Comparison of ENCODE assay signal across 8 mouse cellular contexts in genomic region chr11:85310407-85310712, GRCm38 (mm10). TPM values are rescaled to one million over a fixed set of nuclear protein-coding genes. Genes with fewer than 3 reads are reported as not detected.
A peak's percentile ranks its signal among the peaks of the same experiment; 100 is the strongest.
DNase-seq lines count a peak whose midpoint lies in the region; ATAC-seq and TF ChIP-seq lines count a peak whose summit lies in the region.

No protein-coding gene starts in this region.

- 2% methylated on average over 15 of the region's 15 CpGs for WGBS in cerebellum, adult 2 months
- 1% methylated on average over 15 of the region's 15 CpGs for WGBS in spleen, adult 2 months
- under 1% methylated on average over 15 of the region's 15 CpGs for WGBS in limb, embryonic 15.5 days
- WGBS in stomach, embryonic 16.5 days = 1% methylated on average over 15 of the region's 15 CpGs

- H3K36me3 ChIP-seq in spleen, adult 2 months (ENCODE audit: control insufficient read depth, insufficient read depth, low read length) = no peaks in the 10 kb centered on the region
- H3K36me3 ChIP-seq in limb, embryonic 15.5 days = peaks cover 5% of the 10 kb centered on the region; the same call in 1 of the 2 replicates
- H3K36me3 ChIP-seq in stomach, embryonic 16.5 days (ENCODE audit: control insufficient read depth, insufficient read depth, low read length) = peaks cover 2% of the 10 kb centered on the region; the same call in 1 of the 2 replicates

- no peak for TF ChIP-seq CTCF in cerebellum, adult 2 months (IDR thresholded peaks at IDR 0.05; ENCODE audit: borderline replicate concordance, insufficient read depth, low read depth, low read length)
- no peak for TF ChIP-seq CTCF in spleen, adult 2 months (IDR thresholded peaks at IDR 0.05; ENCODE audit: extremely low read depth, insufficient read depth, insufficient read length, insufficient replicate concordance)

- H3K27ac ChIP-seq in cerebellum, adult 2 months (ENCODE audit: insufficient read depth, low read length) = peak overlapping the region; percentile 69
- H3K27ac ChIP-seq in spleen, adult 2 months (ENCODE audit: insufficient read depth, low read length) = peak overlapping the region; percentile 76
- peak overlapping the region; percentile 90 for H3K27ac ChIP-seq in limb, embryonic 15.5 days
- H3K27ac ChIP-seq in stomach, embryonic 16.5 days (ENCODE audit: low read length) = peak overlapping the region; percentile 89

- ATAC-seq in limb, embryonic 15.5 days (ENCODE audit: insufficient number of reproducible peaks, low FRiP score, low TSS enrichment, low read depth) = no peak
- ATAC-seq in stomach, embryonic 16.5 days (ENCODE audit: insufficient read depth, low FRiP score) = no peak

- peak overlapping the region; percentile 67 for H3K9ac ChIP-seq in limb, embryonic 15.5 days
- peak overlapping the region; percentile 74 for H3K9ac ChIP-seq in stomach, embryonic 16.5 days (ENCODE audit: low read length)

- H3K4me3 ChIP-seq in cerebellum, adult 2 months (replicated peaks; ENCODE audit: insufficient read depth, low read depth, low read length) = peak overlapping the region; percentile 72
- H3K4me3 ChIP-seq in spleen, adult 2 months (ENCODE audit: extremely low read depth, insufficient read depth, insufficient read length) = peak overlapping the region; percentile 61
- peak overlapping the region; percentile 96 for H3K4me3 ChIP-seq in limb, embryonic 15.5 days
- H3K4me3 ChIP-seq in stomach, embryonic 16.5 days (replicated peaks; ENCODE audit: low read length) = peak overlapping the region; percentile 93

- no peaks in the 10 kb centered on the region for H3K9me3 ChIP-seq in limb, embryonic 15.5 days
- H3K9me3 ChIP-seq in stomach, embryonic 16.5 days (replicated peaks; ENCODE audit: control insufficient read depth, low read length) = no peaks in the 10 kb centered on the region

- H3K4me2 ChIP-seq in limb, embryonic 15.5 days = peak overlapping the region; percentile 88
- H3K4me2 ChIP-seq in stomach, embryonic 16.5 days (ENCODE audit: low read depth, low read length) = peak overlapping the region; percentile 92

- no peak for TF ChIP-seq POLR2A in cerebellum, adult 2 months (IDR thresholded peaks at IDR 0.05; ENCODE audit: borderline replicate concordance, insufficient read depth, low read length)
- no peak for TF ChIP-seq POLR2A in spleen, adult 2 months (IDR thresholded peaks at IDR 0.05; ENCODE audit: low read depth, low read length)

- no peaks in the 10 kb centered on the region for H3K27me3 ChIP-seq in cerebellum, adult 2 months (ENCODE audit: control insufficient read depth, insufficient read depth, low read length)
- H3K27me3 ChIP-seq in spleen, adult 2 months (ENCODE audit: control insufficient read depth, insufficient read depth, low read length) = no peaks in the 10 kb centered on the region
- H3K27me3 ChIP-seq in limb, embryonic 15.5 days = no peaks in the 10 kb centered on the region
- H3K27me3 ChIP-seq in stomach, embryonic 16.5 days (ENCODE audit: control insufficient read depth, insufficient read depth, low read length) = no peaks in the 10 kb centered on the region

- no peaks in the 10 kb centered on the region for H3K4me1 ChIP-seq in cerebellum, adult 2 months (ENCODE audit: control insufficient read depth, insufficient read depth, low read length)
- peaks cover 2% of the 10 kb centered on the region; the same call in 1 of the 2 replicates for H3K4me1 ChIP-seq in spleen, adult 2 months (ENCODE audit: control insufficient read depth, insufficient read depth, insufficient read length)
- peaks cover 7% of the 10 kb centered on the region for H3K4me1 ChIP-seq in limb, embryonic 15.5 days
- H3K4me1 ChIP-seq in stomach, embryonic 16.5 days (ENCODE audit: control insufficient read depth, insufficient read depth, low read length) = peaks cover 7% of the 10 kb centered on the region; the same call in 1 of the 2 replicates

- no peak for DNase-seq in cerebellum, adult 2 months
- DNase-seq in cerebellum, adult 11 months = no peak
- DNase-seq in spleen, adult 2 months (ENCODE audit: low read depth in 1 of 2, low spot score in 2 of 2) = no peak
- DNase-seq in spleen, postnatal 36 days (ENCODE audit: low spot score in 2 of 2) = no peak
- DNase-seq in cerebellum, postnatal 10 days = no peak
- DNase-seq in thymus, postnatal 25 days = no peak

RNA-seq across cellular contexts. Expression of gene Ppm1d, which starts 0.7 kb away (rescaled TPM):
- polyA plus RNA-seq in cerebellum, adult 2 months (2012; rRNA removed) = 31.2 and 35.8 TPM in 2 replicates
- 6.1 and 6.7 TPM in 2 replicates for polyA plus RNA-seq in spleen, adult 2 months (2012; rRNA removed)
- polyA plus RNA-seq in limb, embryonic 15.5 days (2015; fragmentation: Nextera tagmentation; extraction: Ambion mirVana) = 13.3 and 15.4 TPM in 2 replicates
- 10.1 and 10.3 TPM in 2 replicates for polyA plus RNA-seq in stomach, embryonic 16.5 days (2015; fragmentation: Nextera tagmentation; extraction: Ambion mirVana)

RNA-seq across cellular contexts. Expression of gene Bcas3, which starts 42.6 kb away (rescaled TPM):
- 42.8 and 44.4 TPM in 2 replicates for polyA plus RNA-seq in cerebellum, adult 2 months (2012; rRNA removed)
- polyA plus RNA-seq in spleen, adult 2 months (2012; rRNA removed) = 25.3 and 27.2 TPM in 2 replicates
- 23.6 and 31.5 TPM in 2 replicates for polyA plus RNA-seq in limb, embryonic 15.5 days (2015; fragmentation: Nextera tagmentation; extraction: Ambion mirVana)
- polyA plus RNA-seq in stomach, embryonic 16.5 days (2015; fragmentation: Nextera tagmentation; extraction: Ambion mirVana) = 21.2 and 22.2 TPM in 2 replicates
